Mouse (Mus musculus) CH12.LX (cell line): ENCODE data around the gene Gtf2h4. TPM values are rescaled to one million over a fixed set of nuclear protein-coding genes. Genes with fewer than 3 reads are reported as not detected.

Source experiments
- DNase-seq: peaks from one replicate; pipeline ENCODE4 v3.0.0-alpha.2; 2013; ENCODE audit errors: extremely low read depth
- H3K27ac ChIP-seq: 2 replicates; pipeline ENCODE4 v1.5.1; 2012; ENCODE audit warnings: low read depth, mild to moderate bottlenecking, control low read depth, moderate library complexity; ENCODE audit not compliant: insufficient read depth
- H3K27me3 ChIP-seq: replicated peaks from 2 replicates; pipeline ENCODE3; 2012; ENCODE audit warnings: inconsistent platforms
- H3K36me3 ChIP-seq, 2 experiments: replicated peaks in 1 of 2; 2 replicates each; pipeline versions ENCODE3 to v1.6.1; 2012; ENCODE audit warnings: inconsistent platforms in 1 of 2, low read length in 1 of 2, mild to moderate bottlenecking in 1 of 2, mixed read lengths in 1 of 2, moderate library complexity in 1 of 2; ENCODE audit not compliant: control insufficient read depth in 1 of 2, insufficient read depth in 1 of 2
- H3K4me1 ChIP-seq, 2 experiments: 2 replicates each; pipeline ENCODE4 v1.6.1; 2012; ENCODE audit warnings: inconsistent platforms in 1 of 2, moderate library complexity in 1 of 2; ENCODE audit not compliant: insufficient read depth in 2 of 2, control insufficient read depth in 1 of 2
- H3K4me2 ChIP-seq: 2 replicates; pipeline ENCODE4 v1.6.1; 2012; ENCODE audit warnings: low read depth, mild to moderate bottlenecking, control low read depth; ENCODE audit not compliant: poor library complexity, insufficient read depth, severe bottlenecking
- H3K4me3 ChIP-seq, 3 experiments: fragments of 150-350 bp in 1 of 3; sonication (generic) in 1 of 3; replicated peaks in 1 of 3; 2 replicates each; pipeline versions ENCODE3 to v1.5.1; 2011 to 2012; ENCODE audit warnings: low read depth in 2 of 3, low read length in 2 of 3, mild to moderate bottlenecking in 2 of 3, moderate library complexity in 2 of 3, control low read depth in 1 of 3, improper control_type of control experiment in 1 of 3, inconsistent platforms in 1 of 3, mixed read lengths in 1 of 3; ENCODE audit not compliant: poor library complexity in 1 of 3
- H3K79me2 ChIP-seq: replicated peaks from 2 replicates; pipeline ENCODE4 v1.6.1; 2012; ENCODE audit warnings: mild to moderate bottlenecking, moderate library complexity; ENCODE audit not compliant: control insufficient read depth, poor library complexity, insufficient read depth, severe bottlenecking; ENCODE audit errors: extremely low read depth
- H3K9ac ChIP-seq: 2 replicates; pipeline ENCODE4 v1.6.1; 2012; ENCODE audit warnings: low read depth, mild to moderate bottlenecking, control low read depth, moderate library complexity; ENCODE audit not compliant: insufficient read depth
- H3K9me3 ChIP-seq: replicated peaks from 2 replicates; pipeline ENCODE3; 2012; ENCODE audit warnings: low read length, inconsistent platforms, mixed read lengths
- CHD1 ChIP-seq: IDR thresholded peaks from 2 replicates; pipeline ENCODE4 v1.6.1; 2012; ENCODE audit warnings: low read depth, low read length, improper control_type of control experiment, inconsistent platforms
- CHD2 ChIP-seq: IDR thresholded peaks from 2 replicates; pipeline ENCODE4 v1.6.1; 2011; ENCODE audit warnings: low read length, improper control_type of control experiment
- ELF1 ChIP-seq: IDR thresholded peaks from 2 replicates; pipeline ENCODE4 v1.6.1; 2014; ENCODE audit warnings: low read depth, mild to moderate bottlenecking, inconsistent platforms, low read length, improper control_type of control experiment
- EP300 ChIP-seq: IDR thresholded peaks from 2 replicates; pipeline ENCODE4 v1.6.1; 2011; ENCODE audit warnings: low read length, improper control_type of control experiment
- ETS1 ChIP-seq: conservative IDR thresholded peaks from 2 replicates; pipeline ENCODE4 v1.6.1; 2012; ENCODE audit warnings: low read depth, mild to moderate bottlenecking, inconsistent platforms, low read length, improper control_type of control experiment, moderate library complexity
- MAX ChIP-seq: IDR thresholded peaks from 2 replicates; pipeline ENCODE4 v1.6.1; 2011; ENCODE audit warnings: low read length, improper control_type of control experiment
- MAZ ChIP-seq: IDR thresholded peaks from 2 replicates; pipeline ENCODE4 v1.6.1; 2012; ENCODE audit warnings: low read depth, mild to moderate bottlenecking, inconsistent platforms, low read length, improper control_type of control experiment, moderate library complexity
- MYC ChIP-seq: IDR thresholded peaks from 2 replicates; pipeline ENCODE4 v1.6.1; 2011; ENCODE audit warnings: low read depth, mild to moderate bottlenecking, improper control_type of control experiment, low read length
- PAX5 ChIP-seq: IDR thresholded peaks from 2 replicates; pipeline ENCODE4 v1.6.1; 2012; ENCODE audit warnings: low read length, inconsistent platforms, mixed read lengths
- POLR2A ChIP-seq: IDR thresholded peaks from 2 replicates; pipeline ENCODE4 v1.6.1; 2011; ENCODE audit warnings: low read depth, mild to moderate bottlenecking, improper control_type of control experiment, low read length
- RAD21 ChIP-seq: IDR thresholded peaks from 2 replicates; pipeline ENCODE4 v1.6.1; 2011; ENCODE audit warnings: low read depth, mild to moderate bottlenecking, low read length, improper control_type of control experiment, moderate library complexity
- SMC3 ChIP-seq: IDR thresholded peaks from 2 replicates; pipeline ENCODE4 v1.6.1; 2011; ENCODE audit warnings: low read depth, low read length, improper control_type of control experiment
- TBP ChIP-seq: conservative IDR thresholded peaks from 2 replicates; pipeline ENCODE4 v1.6.1; 2011; ENCODE audit warnings: low read depth, low read length, improper control_type of control experiment
- UBTF ChIP-seq: IDR thresholded peaks from 2 replicates; pipeline ENCODE4 v1.6.1; 2012; ENCODE audit warnings: low read depth, mild to moderate bottlenecking, inconsistent platforms, low read length, improper control_type of control experiment, moderate library complexity
- USF1 ChIP-seq: IDR thresholded peaks from 2 replicates; pipeline ENCODE4 v1.6.1; 2014; ENCODE audit warnings: low read depth, mild to moderate bottlenecking, inconsistent platforms, low read length, improper control_type of control experiment
- ZNF384 ChIP-seq: IDR thresholded peaks from 2 replicates; pipeline ENCODE4 v1.6.1; 2012; ENCODE audit warnings: low read depth, low read length, improper control_type of control experiment, inconsistent platforms
- dilution Hi-C: fragments of 300-500 bp; cut with MboI; formaldehyde crosslinking; loops from 2 replicates; pipeline ENCODE4 v1.14.3; 2020; ENCODE audit warnings: low sequenced_read_pairs; ENCODE audit not compliant: extremely low pct_unique_long_range_greater_than_20kb, extremely low pct_ligation_motif_present
- in situ Hi-C: fragments of 300-500 bp; cut with MboI; formaldehyde crosslinking; loops from 3 replicates; pipeline ENCODE4 v1.14.3; 2019; ENCODE audit warnings: low sequenced_read_pairs, low pct_ligation_motif_present, low pct_unique_long_range_greater_than_20kb, mixed read lengths
- polyA plus RNA-seq: library from polyadenylated mRNA; unstranded; fragments of >175 nt; gene quantifications from 2 replicates; pipeline ENCODE4 v1.2.1, GENCODE M21; 2012; ENCODE audit warnings: low read depth; ENCODE audit not compliant: insufficient read length
- total RNA-seq, 2 experiments: library from RNA; depleted of rRNA; stranded (reverse); fragments of 300-350 nt in 1 of 2; fragments of >200 nt in 1 of 2; gene quantifications; 2 replicates each; pipeline ENCODE4 v1.2.3; 2012 to 2014

Gtf2h4 gene
- total and polyA plus RNA-seq, 3 experiments, result 40.0 to 55.7 (median 40.7) TPM

DNA sequence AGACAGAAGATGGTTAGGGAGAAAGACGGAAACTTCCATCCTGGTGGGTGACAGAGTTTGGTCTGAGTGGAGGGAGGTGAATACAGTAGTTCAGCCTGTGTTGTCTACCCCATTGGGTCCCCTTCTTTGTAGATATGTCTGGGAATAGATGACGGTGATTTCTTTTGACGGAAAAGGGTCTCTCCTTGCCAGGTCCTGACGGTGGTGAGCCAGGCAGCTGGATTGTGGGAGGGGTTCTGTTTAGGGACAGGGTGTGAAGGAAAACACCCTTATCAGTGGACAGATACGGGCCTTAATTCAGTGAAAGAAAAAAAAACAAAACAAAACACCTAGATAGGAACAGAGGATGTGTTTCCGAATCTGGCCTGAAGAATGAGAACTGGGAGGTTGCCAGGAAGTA is 34.2 kb downstream of the Gtf2h4 start:
- Histone ChIP-seq H3K27me3 (peaks cover 28% of the 10 kb centered on the region), H3K36me3 (no peaks in the 10 kb centered on the region), H3K4me1 (peaks cover 7 to 14% of the 10 kb centered on the region in 2 experiments), H3K9me3 (no peaks in the 10 kb centered on the region), H3K4me2 (peak overlapping the region; percentile 26; the same call in 1 of the 2 replicates), H3K9ac (peak overlapping the region; percentile 73), H3K27ac (no peak overlapping the region), H3K79me2 (no peaks in the 10 kb centered on the region), H3K4me3 (no peak overlapping the region)
- no peak for DNase-seq
- in situ Hi-C loops (no loop called here), dilution Hi-C loops (no loop called here)
- TF ChIP-seq MYC (no peak), SMC3 (no peak), MAX (no peak), USF1 (no peak), EP300 (no peak), ELF1 (no peak), CHD2 (no peak), ZNF384 (no peak), ETS1 (no peak), TBP (no peak), UBTF (no peak), CHD1 (no peak), PAX5 (no peak), RAD21 (no peak)

DNA sequence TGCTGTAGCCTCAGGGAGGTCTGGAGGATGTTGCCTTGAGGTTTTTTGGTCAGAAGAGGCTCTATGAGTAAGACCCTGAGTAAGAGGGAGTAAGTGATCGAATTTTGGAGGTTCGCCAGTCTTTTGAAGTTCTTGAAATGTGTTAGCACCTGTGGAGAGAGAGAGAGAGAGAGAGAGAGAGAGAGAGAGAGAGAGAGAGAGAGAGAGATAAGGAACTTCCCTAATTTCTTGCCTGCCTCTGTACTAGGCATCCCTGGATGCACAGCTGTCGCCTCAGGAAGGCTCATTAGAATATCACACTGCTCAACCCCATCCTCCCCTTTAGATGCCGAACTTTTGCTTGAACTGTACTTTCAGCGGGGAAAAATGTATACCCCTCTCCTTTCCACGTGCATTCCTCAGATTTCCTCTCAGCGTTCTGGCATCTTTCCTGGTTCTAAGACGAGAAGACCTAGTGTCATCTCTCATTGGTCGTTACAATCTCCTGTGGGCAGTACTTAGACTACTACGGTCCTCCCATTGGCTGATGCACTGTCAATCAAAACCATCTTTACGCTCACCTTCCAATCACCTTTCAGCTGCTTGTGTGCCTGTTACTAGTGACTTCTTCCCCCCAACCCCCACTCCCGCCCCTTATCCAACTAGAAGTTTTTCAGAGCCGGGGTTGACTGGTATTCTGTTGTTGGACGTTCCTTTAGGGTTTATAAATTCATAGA is 34.9 kb downstream of the Gtf2h4 start:
- Histone ChIP-seq H3K9me3 (no peaks in the 10 kb centered on the region), H3K27me3 (peaks cover 28% of the 10 kb centered on the region), H3K4me2 (peak overlapping the region; percentile 67), H3K79me2 (no peaks in the 10 kb centered on the region), H3K9ac (peak overlapping the region; percentile 73), H3K4me1 (peaks cover 7 to 14% of the 10 kb centered on the region in 2 experiments), H3K4me3 (no peak overlapping the region), H3K36me3 (no peaks in the 10 kb centered on the region), H3K27ac (no peak overlapping the region)
- DNase-seq, result peak; percentile 73
- TF ChIP-seq RAD21 (no peak), POLR2A (peak; percentile 35; the same call in 1 of the 2 replicates), TBP (peak; percentile 60; the same call in 1 of the 2 replicates), ELF1 (peak; percentile 73), MYC (peak; percentile 25; the same call in 1 of the 2 replicates), CHD2 (peak; percentile 98), MAZ (no peak)
- in situ Hi-C loops (no loop called here), dilution Hi-C loops (no loop called here)
